Mouse (Mus musculus): ENCODE measurements around the gene Rad51c.
"Not testable (repeated sequence)": the region's sequence is repeated elsewhere in the genome, so short reads cannot be mapped to it uniquely, and the experiment has no call there.

DNA sequence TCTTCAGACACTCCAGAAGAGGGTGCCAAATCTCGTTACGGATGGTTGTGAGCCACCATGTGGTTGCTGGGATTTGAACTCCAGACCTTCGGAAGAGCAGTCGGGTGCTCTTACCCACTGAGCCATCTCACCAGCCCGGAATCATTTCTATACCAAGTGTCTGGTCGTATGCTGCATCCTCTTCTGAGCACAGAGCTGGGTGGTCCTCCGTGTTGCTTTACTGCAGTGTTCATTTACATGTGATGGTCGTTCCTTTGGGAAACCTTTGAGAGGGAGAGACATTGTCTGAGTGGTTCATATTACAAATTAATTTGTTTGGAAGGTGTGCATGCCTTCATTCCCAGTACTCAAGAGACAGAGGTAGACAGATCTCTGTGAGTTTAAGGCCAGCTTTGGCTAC lies 48.0 kb upstream of the Rad51c start:
- TF ChIP-seq CTCF (IDR thresholded peaks at IDR 0.05; ENCODE audit: low read depth, low read length); POLR2AphosphoS5 (IDR thresholded peaks at IDR 0.05; ENCODE audit: insufficient replicate concordance, low read depth, low read length); GATA1 (IDR thresholded peaks at IDR 0.05; ENCODE audit: borderline replicate concordance, low read length): not testable (repeated sequence)
